Mouse (Mus musculus): Measurements from ENCODE around the gene Wls.
A peak's percentile ranks its signal among the peaks of the same experiment; 100 is the strongest.

Gene Wls

GRCm38 (mm10) chr3:159839481-159839880, at the start of gene Wls:
Wls (plus strand) TSS chr3:159839672.
- peak; percentile 84 to 91 for DNase-seq

GRCm38 (mm10) chr3:159789781-159790180, 49.7 kb upstream of the Wls start:
- no peak for DNase-seq

- DNase-seq = no peak
These were observed 7.9 kb upstream of the Wls start for GRCm38 (mm10) chr3:159831535-159831934.

GRCm38 (mm10) chr3:159840002-159840816, 737 bp downstream of the Wls start:
- peak; percentile 74 to 86 for DNase-seq

- DNase-seq = peak; percentile 25 to 53
These were observed 1.4 kb downstream of the Wls start for GRCm38 (mm10) chr3:159840817-159841390.

GRCm38 (mm10) chr3:159841458-159841857, 2.0 kb downstream of the Wls start:
- DNase-seq = peak in 1 of 2 experiments; percentile 33

GRCm38 (mm10) chr3:159843135-159843534, 3.7 kb downstream of the Wls start:
- DNase-seq = no peak

- no peak for DNase-seq
These were observed 8.0 kb downstream of the Wls start for GRCm38 (mm10) chr3:159847410-159848016.

- no peak for DNase-seq
These were observed 8.7 kb downstream of the Wls start for GRCm38 (mm10) chr3:159848156-159848555.

- DNase-seq = no peak
These were observed 12.0 kb downstream of the Wls start for GRCm38 (mm10) chr3:159851476-159851875.

- no peak for DNase-seq
These were observed 12.5 kb downstream of the Wls start for GRCm38 (mm10) chr3:159851980-159852379.

- no peak for DNase-seq
These were observed 17.6 kb downstream of the Wls start for GRCm38 (mm10) chr3:159857112-159857511.

GRCm38 (mm10) chr3:159865691-159866090, 26.2 kb downstream of the Wls start:
- DNase-seq = no peak

- DNase-seq = no peak
These were observed 39.5 kb downstream of the Wls start for GRCm38 (mm10) chr3:159878983-159879382.

- DNase-seq = no peak
These were observed 43.9 kb downstream of the Wls start for GRCm38 (mm10) chr3:159883325-159883724.

GRCm38 (mm10) chr3:159884802-159885201, 45.3 kb downstream of the Wls start:
- DNase-seq = no peak

- DNase-seq = peak; percentile 76 to 79
These were observed 45.8 kb downstream of the Wls start for GRCm38 (mm10) chr3:159885271-159885670.

GRCm38 (mm10) chr3:159885781-159886400, 46.4 kb downstream of the Wls start:
- DNase-seq = no peak

- no peak for DNase-seq
These were observed 50.9 kb downstream of the Wls start for GRCm38 (mm10) chr3:159890176-159891056.

GRCm38 (mm10) chr3:159891057-159891752, 51.7 kb downstream of the Wls start:
- DNase-seq = peak in 1 of 2 experiments; percentile 29

GRCm38 (mm10) chr3:159907329-159907728, 67.9 kb downstream of the Wls start:
- no peak for DNase-seq

Data from kidney, postnatal 25 days (tissue).